Mouse (Mus musculus): ENCODE measurements around the gene Hdac4.

- TF ChIP-seq CTCF (IDR thresholded peaks at IDR 0.05; ENCODE audit: low read depth) (no peak), EP300 (IDR thresholded peaks at IDR 0.05; ENCODE audit: low read depth) (no peak)
These were observed 83.9 kb downstream of the Hdac4 start for GRCm38 (mm10) chr1:92111551-92111950.

Measured in liver, postnatal 0 days (tissue).